Mouse (Mus musculus) megakaryocyte progenitor cell, adult 5-6 weeks (primary cell): Measurements from ENCODE around the gene Rnf186. TPM values are rescaled to one million over a fixed set of nuclear protein-coding genes. Genes with fewer than 3 reads are reported as not detected.

Experiments used
- ATAC-seq: replicated peaks from 2 replicates; pipeline ENCODE4 v1.8.0; 2016; ENCODE audit warnings: mild to moderate bottlenecking, moderate TSS enrichment, inconsistent platforms; ENCODE audit not compliant: poor library complexity
- total RNA-seq, 2 experiments: library from RNA; stranded (forward) in 1 of 2; stranded (reverse) in 1 of 2; fragments of 157-497, 149-512 nt in 1 of 2; fragments of 200-1000 nt in 1 of 2; gene quantifications; 2 replicates each; pipeline versions ENCODE4 v1.2.3 to v1.2.4; 2015 to 2017

Rnf186 gene
- total RNA-seq (2015), result not detected in 2 replicates
- total RNA-seq (2017), result not detected in 2 replicates

DNA sequence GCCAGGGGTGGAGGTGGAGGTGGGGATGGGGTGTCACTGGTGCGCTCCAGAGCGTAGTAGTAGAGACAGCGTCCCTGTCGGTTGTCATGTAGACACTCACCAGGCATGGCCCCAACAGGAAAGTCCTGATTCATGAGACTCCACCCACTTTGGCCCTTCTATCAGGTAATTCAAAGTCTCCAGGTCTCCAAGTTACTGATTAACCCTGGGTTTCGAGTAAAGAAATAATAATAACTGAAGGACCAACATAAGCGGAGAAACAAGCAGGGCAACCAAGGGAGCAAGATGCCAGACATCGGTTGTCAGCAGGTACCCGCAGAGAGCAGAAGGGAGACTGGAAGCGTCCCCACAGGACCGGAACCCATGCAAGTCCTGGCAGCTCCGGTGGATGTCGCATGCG lies at the start of gene Rnf186:
Gene Rnf186, plus strand, starts transcription at position 247 of the 400 bp plus-strand sequence.
- no peak for ATAC-seq

DNA sequence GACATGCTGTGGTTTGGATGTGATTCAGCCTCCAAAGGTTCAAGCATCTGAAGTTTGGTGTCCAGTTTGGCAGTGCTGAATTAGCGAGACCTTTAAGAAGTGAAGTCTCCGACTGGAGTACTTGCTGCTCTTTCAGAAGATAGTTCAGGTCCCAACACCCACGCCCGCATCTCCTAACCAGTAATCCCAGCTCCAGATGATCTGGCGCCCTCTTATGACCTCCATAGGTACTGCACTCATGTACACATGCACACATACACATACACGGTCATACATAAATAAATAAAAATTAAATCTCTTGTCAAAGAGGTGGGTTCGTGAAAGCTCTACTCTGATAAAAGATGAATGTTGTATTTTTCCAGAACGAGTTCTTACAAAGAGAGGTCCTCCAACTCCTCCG lies 49.6 kb upstream of the Rnf186 start:
- ATAC-seq, result no peak

DNA sequence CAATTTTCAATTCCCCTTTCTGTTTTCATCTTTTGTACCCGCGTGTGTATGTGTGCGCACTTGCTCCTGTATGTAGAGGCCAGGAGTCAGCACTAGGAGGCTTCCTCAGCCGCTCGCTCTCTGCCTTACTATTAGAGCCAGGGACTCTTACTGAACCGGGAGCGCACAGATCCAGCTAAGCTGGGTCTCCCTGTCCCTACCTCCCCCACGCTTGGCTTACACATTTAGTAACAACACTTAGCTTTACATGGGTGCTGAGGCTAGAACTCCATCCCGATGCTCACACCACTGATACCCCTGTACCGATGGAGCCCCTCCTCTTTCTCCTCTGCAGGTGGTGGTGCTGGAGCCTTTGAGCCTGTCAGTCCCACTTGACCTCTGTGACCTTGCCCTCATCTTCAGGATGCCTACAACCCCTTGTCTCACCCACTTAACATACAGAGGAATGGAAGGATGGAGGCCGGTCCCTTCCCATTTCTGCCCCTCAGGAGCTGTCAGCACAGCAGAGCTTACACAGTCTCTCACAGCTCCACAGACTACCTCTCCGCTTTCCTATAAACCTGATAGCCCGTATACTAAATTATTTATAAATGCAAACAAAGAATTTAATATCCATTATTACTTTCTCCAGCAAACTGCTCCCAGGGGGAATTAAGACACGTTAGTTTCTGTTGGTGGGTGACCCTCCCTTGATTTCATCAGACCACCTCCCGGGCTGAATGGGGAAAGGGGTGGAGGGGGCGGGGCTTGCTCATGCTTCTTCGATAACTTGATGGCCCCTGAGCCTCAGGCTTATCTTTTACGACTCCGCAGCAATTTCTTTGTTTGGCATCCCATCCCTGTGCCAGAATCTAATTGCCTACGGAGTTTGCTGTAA lies 45.4 kb upstream of the Rnf186 start:
- 0 out of 2 replicates have a peak, but pooled peaks have one; percentile 10 for ATAC-seq

DNA sequence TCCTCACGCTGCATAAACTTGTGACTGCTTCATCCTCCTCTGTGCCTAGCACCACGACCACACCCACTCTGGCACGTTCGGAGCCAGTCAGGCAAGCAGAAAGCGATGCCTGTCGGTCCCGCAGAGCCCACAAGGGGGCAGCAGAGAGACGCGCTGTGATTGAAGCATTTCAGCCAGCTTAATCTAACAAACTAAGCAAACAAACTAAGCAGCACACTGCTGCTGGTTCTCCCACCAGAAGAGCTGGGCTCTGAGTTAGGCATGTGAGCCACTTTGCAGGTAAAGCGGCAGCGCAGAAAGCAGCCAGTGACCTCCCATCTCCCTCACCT lies 44.8 kb upstream of the Rnf186 start:
- peak; percentile 100 for ATAC-seq

DNA sequence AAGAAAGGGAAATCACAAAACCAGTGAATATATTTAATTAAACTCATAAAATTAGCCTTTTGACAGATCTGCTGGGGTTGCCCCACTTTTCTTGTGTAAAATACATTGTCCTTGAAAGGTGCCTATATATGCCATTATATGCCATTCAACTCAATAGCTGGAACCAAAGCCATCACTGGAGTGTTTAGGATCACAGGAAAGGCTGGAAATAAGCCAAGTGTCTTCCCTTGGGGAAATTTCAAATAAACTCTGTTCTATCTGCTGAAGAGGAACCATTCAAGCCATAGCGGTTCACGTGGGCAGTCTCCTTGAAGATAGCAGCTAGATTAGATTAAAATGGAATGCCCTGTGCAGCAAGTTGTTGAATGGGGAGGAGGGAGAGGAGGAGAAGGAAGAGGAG lies 41.4 kb upstream of the Rnf186 start:
- ATAC-seq, result no peak

DNA sequence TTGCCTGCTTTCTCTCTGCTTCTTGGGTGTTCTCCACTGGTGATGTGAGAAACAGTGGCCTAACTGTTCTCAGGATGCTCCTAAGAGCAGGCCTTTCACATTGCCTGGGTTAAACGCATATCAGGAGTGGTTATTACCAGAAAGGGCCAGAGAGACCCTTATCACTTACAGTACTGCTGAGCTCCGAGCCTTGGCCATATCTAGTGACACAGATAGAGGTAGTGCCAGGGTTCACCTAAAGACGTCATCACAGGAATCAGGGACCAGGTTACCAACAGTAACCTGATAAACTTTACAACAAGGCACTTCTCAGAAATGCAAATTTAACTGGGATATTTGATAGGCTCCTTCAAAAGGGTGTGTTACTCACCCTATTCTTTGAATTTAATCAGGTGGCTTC lies 33.0 kb upstream of the Rnf186 start:
- ATAC-seq, result no peak

DNA sequence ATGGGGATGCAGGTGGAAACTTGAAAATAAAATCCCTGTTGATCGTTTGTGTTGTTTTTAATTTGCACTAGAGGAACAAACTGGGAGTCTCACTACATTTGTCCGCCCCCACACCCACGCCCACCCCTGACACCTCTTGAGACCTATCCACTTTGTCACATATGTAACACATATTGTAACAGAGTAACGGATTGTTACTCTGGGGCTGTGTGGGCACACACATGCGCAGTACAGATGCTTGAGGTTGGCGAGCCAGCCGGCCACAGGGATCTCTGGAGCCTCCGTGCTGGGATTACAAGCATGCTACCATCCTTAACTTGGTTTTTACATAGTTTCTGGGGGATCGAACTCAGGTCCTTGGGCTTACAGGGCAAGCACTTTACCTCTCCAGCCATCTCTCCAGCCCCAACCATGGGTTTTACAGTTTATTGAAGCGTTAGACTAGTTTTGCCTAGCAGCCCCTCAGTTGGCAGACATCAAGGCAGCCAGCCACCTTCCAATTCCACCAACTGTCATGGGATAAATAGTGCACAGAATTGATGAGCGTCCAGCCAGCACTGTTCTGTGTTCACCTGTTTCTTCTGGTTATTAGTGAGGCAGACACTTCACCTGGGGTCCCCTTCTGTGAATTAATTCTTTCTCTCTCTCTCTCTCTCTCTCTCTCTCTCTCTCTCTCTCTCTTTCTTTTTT lies 32.3 kb upstream of the Rnf186 start:
- no peak for ATAC-seq

- no peak for ATAC-seq
Observed at GRCm38 (mm10) chr4:138938495-138939269, 28.2 kb upstream of the Rnf186 start.

GRCm38 (mm10) chr4:138939481-138939880 lies 27.4 kb upstream of the Rnf186 start:
- ATAC-seq, result no peak

GRCm38 (mm10) chr4:138941401-138941800 lies 25.5 kb upstream of the Rnf186 start:
- no peak for ATAC-seq

- no peak for ATAC-seq
Observed at GRCm38 (mm10) chr4:138941966-138942365, 24.9 kb upstream of the Rnf186 start.

GRCm38 (mm10) chr4:138943730-138944129 lies 23.2 kb upstream of the Rnf186 start:
- peak; percentile 100 for ATAC-seq

DNA sequence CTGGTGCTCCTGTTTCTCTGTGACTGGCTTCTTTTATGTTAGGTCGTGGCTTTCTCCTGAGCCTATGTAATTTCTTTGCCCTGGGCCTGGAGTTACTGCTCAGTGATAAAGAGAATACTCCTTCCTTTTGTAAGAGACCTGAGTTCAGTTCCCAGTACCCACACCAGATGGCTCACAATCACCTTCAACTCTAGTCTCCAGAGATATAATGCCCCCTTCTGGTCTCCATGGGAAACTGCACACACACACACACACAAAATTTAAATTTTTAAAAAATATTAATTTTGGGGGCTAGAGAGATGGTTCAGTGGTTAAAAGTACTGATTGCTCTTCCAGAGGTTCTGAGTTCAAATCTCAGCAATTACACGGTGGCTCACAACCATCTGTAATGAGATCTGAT lies 18.7 kb upstream of the Rnf186 start:
- no peak for ATAC-seq

GRCm38 (mm10) chr4:138958612-138959011 lies 8.3 kb upstream of the Rnf186 start:
- no peak for ATAC-seq

- ATAC-seq, result no peak
Observed at GRCm38 (mm10) chr4:138959120-138959519, 7.8 kb upstream of the Rnf186 start.

- no peak for ATAC-seq
Observed at GRCm38 (mm10) chr4:138959926-138960325, 7.0 kb upstream of the Rnf186 start.

- peak; percentile 37; the same call in 1 of the 2 replicates for ATAC-seq
Observed at GRCm38 (mm10) chr4:138962719-138963118, 4.2 kb upstream of the Rnf186 start.

DNA sequence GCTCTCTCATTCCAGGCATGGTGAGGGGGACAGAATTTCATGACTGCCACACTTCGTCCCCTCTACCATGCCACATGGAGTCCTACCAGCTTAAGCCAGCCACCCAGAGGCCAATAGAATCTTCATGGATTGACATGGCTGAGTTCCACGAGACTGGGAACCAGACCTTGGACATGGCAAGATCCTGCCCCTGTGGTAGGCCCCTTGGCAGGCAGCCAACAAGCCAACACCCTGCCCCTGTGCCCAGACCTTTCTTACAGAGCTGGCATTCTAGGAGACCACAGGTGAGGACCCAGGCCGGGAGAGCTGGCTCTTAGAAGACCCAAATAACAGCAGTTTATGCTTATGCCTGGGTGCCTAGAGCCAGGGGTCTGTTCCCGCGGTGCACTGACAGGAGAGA lies 1.0 kb upstream of the Rnf186 start:
- no peak for ATAC-seq

DNA sequence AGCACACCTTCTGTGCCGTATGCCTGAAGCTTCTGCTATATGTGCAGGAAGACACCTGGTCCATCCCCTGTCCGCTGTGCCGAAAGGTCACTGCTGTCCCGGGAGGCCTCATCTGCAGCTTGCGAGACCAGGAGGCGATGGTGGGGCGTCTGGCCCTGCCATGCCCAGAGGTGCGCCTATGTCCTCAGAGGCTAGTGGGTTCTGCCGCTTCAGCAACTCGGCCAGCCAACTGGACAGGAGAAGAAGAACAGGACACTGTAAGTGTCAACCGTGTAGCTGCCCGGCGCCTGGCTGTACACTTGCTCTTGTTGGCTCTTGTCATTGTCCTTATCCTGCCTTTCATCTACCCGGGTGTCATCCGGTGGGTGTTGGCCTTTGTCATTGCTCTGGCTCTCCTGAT lies 573 bp downstream of the Rnf186 start:
- ATAC-seq, result no peak

GRCm38 (mm10) chr4:138968772-138969556 lies 2.1 kb downstream of the Rnf186 start:
- 0 out of 2 replicates have a peak, but pooled peaks have one; percentile 12 for ATAC-seq

- ATAC-seq, result no peak
Observed at GRCm38 (mm10) chr4:138969736-138970135, 2.8 kb downstream of the Rnf186 start.
